Mouse (Mus musculus): ENCODE data around the gene Cybrd1. TPM values are rescaled to one million over a fixed set of nuclear protein-coding genes. Genes with fewer than 3 reads are reported as not detected.
A peak's percentile ranks its signal among the peaks of the same experiment; 100 is the strongest.

The Cybrd1 gene
- polyA plus RNA-seq (2014; fragmentation: Nextera tagmentation; extraction: Ambion mirVana) = 0.80 and 0.86 TPM in 2 replicates

GRCm38 (mm10) chr2:71117797-71118708 lies at the start of gene Cybrd1:
Gene Cybrd1, plus strand, starts transcription at chr2:71117923.
- Histone ChIP-seq H3K27me3 (ENCODE audit: control insufficient read depth, insufficient read depth, low read length) (peaks cover 4% of the 10 kb centered on the region; the same call in 1 of the 2 replicates), H3K9me3 (ENCODE audit: control insufficient read depth, low read length) (no peaks in the 10 kb centered on the region), H3K9ac (ENCODE audit: low read depth, low read length) (peak within 1 kb of the TSS; percentile 60), H3K4me3 (ENCODE audit: low read length) (peak within 1 kb of the TSS; percentile 57), H3K27ac (ENCODE audit: low read depth, low read length) (no peak within 1 kb of the TSS), H3K4me1 (ENCODE audit: control insufficient read depth, insufficient read depth, low read length) (peaks cover 3% of the 10 kb centered on the region; the same call in 1 of the 2 replicates), H3K36me3 (ENCODE audit: control insufficient read depth, insufficient read depth, low read length) (no peaks in the 10 kb centered on the region), H3K4me2 (replicated peaks; ENCODE audit: low read depth, low read length) (peak within 1 kb of the TSS; percentile 97)
- ATAC-seq (ENCODE audit: low FRiP score, low TSS enrichment) = peak; percentile 66; the same call in 1 of the 2 replicates
- 2% methylated on average over 60 of the region's 60 CpGs for WGBS

GRCm38 (mm10) chr2:71071601-71072000 lies 46.1 kb upstream of the Cybrd1 start:
- no peak overlapping the region for H3K4me2 ChIP-seq (replicated peaks; ENCODE audit: low read depth, low read length)
- no peak overlapping the region for H3K4me3 ChIP-seq (ENCODE audit: low read length)
- no peaks in the 10 kb centered on the region for H3K27me3 ChIP-seq (ENCODE audit: control insufficient read depth, insufficient read depth, low read length)
- 96% methylated on average over 4 of the region's 4 CpGs for WGBS
- no peaks in the 10 kb centered on the region for H3K4me1 ChIP-seq (ENCODE audit: control insufficient read depth, insufficient read depth, low read length)
- no peak overlapping the region for H3K9ac ChIP-seq (ENCODE audit: low read depth, low read length)
- no peak for ATAC-seq (ENCODE audit: low FRiP score, low TSS enrichment)
- H3K9me3 ChIP-seq (ENCODE audit: control insufficient read depth, low read length) = no peaks in the 10 kb centered on the region
- peaks cover 2% of the 10 kb centered on the region; the same call in 1 of the 2 replicates for H3K36me3 ChIP-seq (ENCODE audit: control insufficient read depth, insufficient read depth, low read length)
- no peak overlapping the region for H3K27ac ChIP-seq (ENCODE audit: low read depth, low read length)

GRCm38 (mm10) chr2:71073330-71073729 lies 44.4 kb upstream of the Cybrd1 start:
- no peak overlapping the region for H3K4me3 ChIP-seq (ENCODE audit: low read length)
- H3K27ac ChIP-seq (ENCODE audit: low read depth, low read length) = no peak overlapping the region
- H3K36me3 ChIP-seq (ENCODE audit: control insufficient read depth, insufficient read depth, low read length) = peaks cover 2% of the 10 kb centered on the region; the same call in 1 of the 2 replicates
- WGBS = 87% methylated on average over 3 of the region's 3 CpGs
- no peak overlapping the region for H3K4me2 ChIP-seq (replicated peaks; ENCODE audit: low read depth, low read length)
- no peak overlapping the region for H3K9ac ChIP-seq (ENCODE audit: low read depth, low read length)
- no peak for ATAC-seq (ENCODE audit: low FRiP score, low TSS enrichment)
- H3K27me3 ChIP-seq (ENCODE audit: control insufficient read depth, insufficient read depth, low read length) = no peaks in the 10 kb centered on the region
- no peaks in the 10 kb centered on the region for H3K4me1 ChIP-seq (ENCODE audit: control insufficient read depth, insufficient read depth, low read length)
- no peaks in the 10 kb centered on the region for H3K9me3 ChIP-seq (ENCODE audit: control insufficient read depth, low read length)

GRCm38 (mm10) chr2:71073828-71074227 lies 43.9 kb upstream of the Cybrd1 start:
- H3K36me3 ChIP-seq (ENCODE audit: control insufficient read depth, insufficient read depth, low read length) = peaks cover 2% of the 10 kb centered on the region; the same call in 1 of the 2 replicates
- ATAC-seq (ENCODE audit: low FRiP score, low TSS enrichment) = no peak
- WGBS = 85% methylated on average over 3 of the region's 3 CpGs
- H3K27me3 ChIP-seq (ENCODE audit: control insufficient read depth, insufficient read depth, low read length) = no peaks in the 10 kb centered on the region
- no peak overlapping the region for H3K9ac ChIP-seq (ENCODE audit: low read depth, low read length)
- H3K4me3 ChIP-seq (ENCODE audit: low read length) = no peak overlapping the region
- no peaks in the 10 kb centered on the region for H3K4me1 ChIP-seq (ENCODE audit: control insufficient read depth, insufficient read depth, low read length)
- no peak overlapping the region for H3K27ac ChIP-seq (ENCODE audit: low read depth, low read length)
- H3K9me3 ChIP-seq (ENCODE audit: control insufficient read depth, low read length) = no peaks in the 10 kb centered on the region
- no peak overlapping the region for H3K4me2 ChIP-seq (replicated peaks; ENCODE audit: low read depth, low read length)

GRCm38 (mm10) chr2:71082416-71082815 lies 35.3 kb upstream of the Cybrd1 start:
- Histone ChIP-seq H3K36me3 (ENCODE audit: control insufficient read depth, insufficient read depth, low read length) (peaks cover 14% of the 10 kb centered on the region; the same call in 1 of the 2 replicates), H3K27me3 (ENCODE audit: control insufficient read depth, insufficient read depth, low read length) (no peaks in the 10 kb centered on the region), H3K27ac (ENCODE audit: low read depth, low read length) (no peak overlapping the region), H3K4me2 (replicated peaks; ENCODE audit: low read depth, low read length) (no peak overlapping the region), H3K9ac (ENCODE audit: low read depth, low read length) (no peak overlapping the region), H3K4me1 (ENCODE audit: control insufficient read depth, insufficient read depth, low read length) (no peaks in the 10 kb centered on the region), H3K9me3 (ENCODE audit: control insufficient read depth, low read length) (no peaks in the 10 kb centered on the region), H3K4me3 (ENCODE audit: low read length) (no peak overlapping the region)
- 95% methylated on average over 7 of the region's 7 CpGs for WGBS
- ATAC-seq (ENCODE audit: low FRiP score, low TSS enrichment) = no peak

GRCm38 (mm10) chr2:71083454-71084193 lies 34.1 kb upstream of the Cybrd1 start:
- no peaks in the 10 kb centered on the region for H3K4me1 ChIP-seq (ENCODE audit: control insufficient read depth, insufficient read depth, low read length)
- no peak overlapping the region for H3K4me2 ChIP-seq (replicated peaks; ENCODE audit: low read depth, low read length)
- peaks cover 20% of the 10 kb centered on the region; the same call in 1 of the 2 replicates for H3K36me3 ChIP-seq (ENCODE audit: control insufficient read depth, insufficient read depth, low read length)
- no peak for ATAC-seq (ENCODE audit: low FRiP score, low TSS enrichment)
- WGBS = 88% methylated on average over 6 of the region's 6 CpGs
- H3K9me3 ChIP-seq (ENCODE audit: control insufficient read depth, low read length) = no peaks in the 10 kb centered on the region
- H3K4me3 ChIP-seq (ENCODE audit: low read length) = no peak overlapping the region
- no peak overlapping the region for H3K27ac ChIP-seq (ENCODE audit: low read depth, low read length)
- H3K27me3 ChIP-seq (ENCODE audit: control insufficient read depth, insufficient read depth, low read length) = no peaks in the 10 kb centered on the region
- no peak overlapping the region for H3K9ac ChIP-seq (ENCODE audit: low read depth, low read length)

GRCm38 (mm10) chr2:71089766-71090165 lies 28.0 kb upstream of the Cybrd1 start:
- no peaks in the 10 kb centered on the region for H3K9me3 ChIP-seq (ENCODE audit: control insufficient read depth, low read length)
- no peak overlapping the region for H3K4me2 ChIP-seq (replicated peaks; ENCODE audit: low read depth, low read length)
- H3K27me3 ChIP-seq (ENCODE audit: control insufficient read depth, insufficient read depth, low read length) = no peaks in the 10 kb centered on the region
- peaks cover 30% of the 10 kb centered on the region; the same call in 1 of the 2 replicates for H3K36me3 ChIP-seq (ENCODE audit: control insufficient read depth, insufficient read depth, low read length)
- no peak overlapping the region for H3K27ac ChIP-seq (ENCODE audit: low read depth, low read length)
- H3K4me3 ChIP-seq (ENCODE audit: low read length) = no peak overlapping the region
- H3K4me1 ChIP-seq (ENCODE audit: control insufficient read depth, insufficient read depth, low read length) = no peaks in the 10 kb centered on the region
- no peak for ATAC-seq (ENCODE audit: low FRiP score, low TSS enrichment)
- no peak overlapping the region for H3K9ac ChIP-seq (ENCODE audit: low read depth, low read length)
- 57% methylated on average over 3 of the region's 3 CpGs for WGBS

GRCm38 (mm10) chr2:71090660-71091445 lies 26.9 kb upstream of the Cybrd1 start:
- Histone ChIP-seq H3K27ac (ENCODE audit: low read depth, low read length) (no peak overlapping the region), H3K4me2 (replicated peaks; ENCODE audit: low read depth, low read length) (no peak overlapping the region), H3K27me3 (ENCODE audit: control insufficient read depth, insufficient read depth, low read length) (no peaks in the 10 kb centered on the region), H3K9ac (ENCODE audit: low read depth, low read length) (no peak overlapping the region), H3K36me3 (ENCODE audit: control insufficient read depth, insufficient read depth, low read length) (peaks cover 30% of the 10 kb centered on the region; the same call in 1 of the 2 replicates), H3K9me3 (ENCODE audit: control insufficient read depth, low read length) (no peaks in the 10 kb centered on the region), H3K4me1 (ENCODE audit: control insufficient read depth, insufficient read depth, low read length) (no peaks in the 10 kb centered on the region), H3K4me3 (ENCODE audit: low read length) (no peak overlapping the region)
- 88% methylated on average over 4 of the region's 4 CpGs for WGBS
- no peak for ATAC-seq (ENCODE audit: low FRiP score, low TSS enrichment)
